Mouse (Mus musculus): ENCODE data around the gene Tec. TPM values are rescaled to one million over a fixed set of nuclear protein-coding genes. Genes with fewer than 3 reads are reported as not detected.

The Tec gene
- polyA plus RNA-seq (2015; fragmentation: Illumina TruSeq; extraction: RNeasy Lipid Tissue Mini Kit (QIAGEN cat#74804); ENCODE audit: insufficient read depth, low replicate concordance): 64.8 TPM

DNA sequence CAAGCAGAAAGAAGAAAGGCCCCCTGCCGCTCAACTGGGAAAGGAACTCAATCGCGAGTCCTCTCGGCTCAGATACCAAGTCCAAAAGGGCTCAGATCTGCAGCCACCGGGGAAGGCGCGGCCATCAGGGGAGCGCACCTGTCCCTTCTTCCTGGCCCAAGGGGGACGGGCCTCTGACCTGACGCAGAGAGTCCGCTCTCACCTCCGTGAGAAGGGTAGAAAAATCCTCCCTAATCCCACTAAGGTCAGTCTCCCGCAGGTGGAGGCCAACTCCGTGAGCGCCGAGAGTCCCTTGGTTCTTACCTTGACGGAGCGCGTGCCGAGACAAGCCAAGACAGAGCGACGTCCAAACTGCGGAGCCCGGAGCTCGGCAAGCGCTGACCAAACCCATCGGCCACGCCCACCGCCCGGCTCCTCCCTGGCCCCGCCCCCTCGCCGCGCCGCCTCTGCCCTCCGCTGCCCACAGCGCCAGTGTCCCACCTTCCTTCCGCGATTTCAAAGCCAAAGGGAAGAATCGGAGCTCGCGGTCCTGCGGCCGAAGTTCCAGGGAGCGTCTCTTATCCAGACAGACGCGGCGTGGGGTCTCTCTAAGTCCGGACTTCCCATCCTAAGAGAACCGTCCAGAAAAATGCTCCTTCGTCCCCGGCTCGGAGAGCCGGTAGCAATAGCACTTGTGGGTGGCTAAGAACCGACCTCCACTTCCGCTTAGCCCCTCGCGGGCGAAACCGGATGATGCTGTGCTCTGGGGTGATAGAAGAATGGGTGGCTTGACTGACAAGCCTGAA, at the start of gene Tec:
Gene Tec, minus strand, starts transcription at position 393 of the 785 bp plus-strand sequence.

GRCm38 (mm10) chr5:72913648-72914557, 45.6 kb upstream of the Tec start, which contains the start of gene Slain2:
Slain2 (plus strand) TSS chr5:72914304.

DNA sequence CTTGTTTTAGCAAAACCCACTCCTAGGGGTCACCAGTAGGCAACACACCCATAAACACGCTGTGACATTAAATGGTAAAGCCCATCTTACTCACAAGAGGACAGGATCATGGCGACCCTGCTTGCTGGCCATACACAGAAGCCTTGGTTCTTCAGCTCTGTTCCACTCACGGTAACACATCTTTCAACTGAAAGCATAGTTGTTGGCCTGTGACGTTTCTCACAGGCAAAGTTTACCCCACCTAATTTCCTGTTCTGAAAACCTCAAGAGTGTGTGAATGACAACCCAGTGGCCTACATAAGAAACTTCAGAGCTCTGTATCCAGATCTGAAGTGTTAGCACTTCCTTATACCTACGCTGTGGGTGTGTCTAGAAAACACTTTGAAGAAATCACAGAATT, 115.7 kb downstream of the Tec start, which contains the start of gene Txk:
Gene Txk, minus strand, starts transcription at position 193 of the 400 bp plus-strand sequence.

Other genes with a start within 250 kb of the Tec start
- gene Cnga1, start 224.2 kb downstream of the Tec start, polyA plus RNA-seq (2015; fragmentation: Illumina TruSeq; extraction: RNeasy Lipid Tissue Mini Kit (QIAGEN cat#74804); ENCODE audit: insufficient read depth, low replicate concordance): 3.6 TPM
- 2.1 TPM for gene Nipal1, start 220.7 kb downstream of the Tec start, polyA plus RNA-seq (2015; fragmentation: Illumina TruSeq; extraction: RNeasy Lipid Tissue Mini Kit (QIAGEN cat#74804); ENCODE audit: insufficient read depth, low replicate concordance)
- 28.1 TPM for gene Txk, start 115.7 kb downstream of the Tec start, polyA plus RNA-seq (2015; fragmentation: Illumina TruSeq; extraction: RNeasy Lipid Tissue Mini Kit (QIAGEN cat#74804); ENCODE audit: insufficient read depth, low replicate concordance)
- 42.3 TPM for gene Slain2, start 45.8 kb upstream of the Tec start, polyA plus RNA-seq (2015; fragmentation: Illumina TruSeq; extraction: RNeasy Lipid Tissue Mini Kit (QIAGEN cat#74804); ENCODE audit: insufficient read depth, low replicate concordance)
- gene Gm10135, start 106.2 kb upstream of the Tec start, polyA plus RNA-seq (2015; fragmentation: Illumina TruSeq; extraction: RNeasy Lipid Tissue Mini Kit (QIAGEN cat#74804); ENCODE audit: insufficient read depth, low replicate concordance): not detected
- not detected for gene Slc10a4, start 138.4 kb upstream of the Tec start, polyA plus RNA-seq (2015; fragmentation: Illumina TruSeq; extraction: RNeasy Lipid Tissue Mini Kit (QIAGEN cat#74804); ENCODE audit: insufficient read depth, low replicate concordance)